16 mouse cellular contexts compared by ENCODE assay signal in the genomic region with DNA sequence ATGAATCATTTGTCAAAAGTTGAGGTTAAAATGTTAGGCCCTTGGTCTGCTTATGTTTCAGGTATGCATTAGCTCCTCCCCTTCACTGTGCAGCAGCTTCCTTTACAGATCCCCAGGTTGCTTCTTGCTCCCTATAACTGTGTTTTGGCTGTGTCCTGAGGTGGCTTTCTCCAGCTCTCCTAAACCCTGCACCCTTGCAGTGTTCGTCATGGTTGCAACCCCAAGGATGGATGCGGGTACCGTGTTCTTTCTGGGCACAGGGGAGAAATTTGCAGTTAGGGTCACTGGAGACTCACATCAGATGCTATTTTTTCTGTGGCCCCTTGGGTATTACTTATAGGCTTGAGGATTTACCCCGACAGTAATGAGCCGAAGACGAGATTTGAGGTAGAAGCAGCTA.
"Had no signal": no experiment of that assay in that cellular context is flagged by ENCODE, and none has a peak within 500 bp of the region (broad histone marks: within the 10 kb centered on the region; RNA-seq: fewer than 3 reads in every experiment).

No protein-coding gene starts in this region.

- H3K9ac ChIP-seq: lung, embryonic 14.5 days; midbrain, embryonic 13.5 days; midbrain, embryonic 15.5 days; neural tube, embryonic 13.5 days; neural tube, embryonic 15.5 days; stomach, embryonic 15.5 days had no signal

- H3K4me1 ChIP-seq: midbrain, embryonic 10.5 days; midbrain, embryonic 15.5 days; stomach, embryonic 15.5 days had no signal

- H3K27ac ChIP-seq: midbrain, embryonic 10.5 days; midbrain, embryonic 13.5 days; midbrain, embryonic 15.5 days; neural tube, embryonic 13.5 days; neural tube, embryonic 15.5 days; stomach, embryonic 15.5 days had no signal

- H3K36me3 ChIP-seq: midbrain, embryonic 15.5 days; neural tube, embryonic 13.5 days; neural tube, embryonic 15.5 days; stomach, embryonic 15.5 days had no signal

- H3K9me3 ChIP-seq: midbrain, embryonic 10.5 days; midbrain, embryonic 13.5 days; midbrain, embryonic 15.5 days; neural tube, embryonic 13.5 days; neural tube, embryonic 15.5 days; stomach, embryonic 15.5 days had no signal

- H3K4me3 ChIP-seq: midbrain, embryonic 10.5 days; midbrain, embryonic 13.5 days; midbrain, embryonic 15.5 days; myocyte; neural tube, embryonic 13.5 days; neural tube, embryonic 15.5 days; stomach, embryonic 15.5 days had no signal

- H3K27me3 ChIP-seq: midbrain, embryonic 13.5 days; midbrain, embryonic 15.5 days; neural tube, embryonic 13.5 days; neural tube, embryonic 15.5 days; stomach, embryonic 15.5 days had no signal

- ATAC-seq: midbrain, embryonic 13.5 days; midbrain, embryonic 15.5 days had no signal

- DNase-seq: lung, adult 18-20 months; lung, embryonic 14.5 days; lung, postnatal 10 days; lung, postnatal 4 days; retina, postnatal 1 day; right cerebral cortex, adult 18-20 months; right cerebral cortex, postnatal 14 days; thymus, postnatal 14 days; thymus, postnatal 36 days had no signal

- H3K4me2 ChIP-seq: lung, embryonic 14.5 days; midbrain, embryonic 13.5 days; midbrain, embryonic 15.5 days; neural tube, embryonic 13.5 days; neural tube, embryonic 15.5 days; stomach, embryonic 15.5 days had no signal
